Mouse (Mus musculus) megakaryocyte-erythroid progenitor cell, adult 5-6 weeks (primary cell): ENCODE measurements around the gene Prkar2b. TPM values are rescaled to one million over a fixed set of nuclear protein-coding genes. Genes with fewer than 3 reads are reported as not detected.
"Not testable (repeated sequence)": the region's sequence is repeated elsewhere in the genome, so short reads cannot be mapped to it uniquely, and the experiment has no call there.

Experiments used
- ATAC-seq: replicated peaks from 2 replicates; pipeline ENCODE4 v1.8.0; 2016; ENCODE audit warnings: mild to moderate bottlenecking, inconsistent platforms; ENCODE audit not compliant: severe bottlenecking, poor library complexity, low FRiP score, low TSS enrichment
- total RNA-seq, 2 experiments: library from RNA; stranded (forward) in 1 of 2; stranded (reverse) in 1 of 2; fragments of 200-1000, 215-1000 nt in 1 of 2; fragments of >200 nt in 1 of 2; fragmentation: Nextera tagmentation in 1 of 2; gene quantifications; 2 replicates each; pipeline ENCODE4 v1.2.3; 2014 to 2017

Gene Prkar2b
- total RNA-seq, 2 experiments from 2014 or later, result 110 to 158 TPM

DNA sequence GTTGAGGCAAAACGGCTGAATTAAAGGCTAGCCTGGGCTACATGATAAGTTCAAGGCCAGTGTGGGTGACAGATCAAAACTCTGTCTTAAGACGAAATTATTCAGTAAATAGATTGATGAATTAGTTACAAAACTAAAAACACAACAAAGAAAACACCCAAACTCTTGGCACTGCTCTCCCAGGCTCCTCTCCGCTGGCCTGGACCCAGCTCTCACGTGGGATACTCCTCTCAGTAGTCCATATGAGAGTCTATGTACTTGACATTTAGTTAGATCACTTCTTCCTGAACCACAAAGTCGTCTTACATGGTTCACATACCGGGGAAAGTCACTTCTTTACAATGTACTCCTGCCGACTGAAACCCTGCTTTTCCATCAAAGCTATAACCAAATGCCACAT, 46.3 kb downstream of the Prkar2b start:
- no peak for ATAC-seq

GRCm38 (mm10) chr12:32012169-32012568, 48.9 kb downstream of the Prkar2b start:
- ATAC-seq, result no peak

- no peak for ATAC-seq
Observed at GRCm38 (mm10) chr12:32011128-32011527, 50.0 kb downstream of the Prkar2b start.

- ATAC-seq, result not testable (repeated sequence)
Observed at GRCm38 (mm10) chr12:32009985-32010369, 51.1 kb downstream of the Prkar2b start.

- peak; percentile 48 for ATAC-seq
Observed at GRCm38 (mm10) chr12:32009267-32009984, 51.7 kb downstream of the Prkar2b start.

DNA sequence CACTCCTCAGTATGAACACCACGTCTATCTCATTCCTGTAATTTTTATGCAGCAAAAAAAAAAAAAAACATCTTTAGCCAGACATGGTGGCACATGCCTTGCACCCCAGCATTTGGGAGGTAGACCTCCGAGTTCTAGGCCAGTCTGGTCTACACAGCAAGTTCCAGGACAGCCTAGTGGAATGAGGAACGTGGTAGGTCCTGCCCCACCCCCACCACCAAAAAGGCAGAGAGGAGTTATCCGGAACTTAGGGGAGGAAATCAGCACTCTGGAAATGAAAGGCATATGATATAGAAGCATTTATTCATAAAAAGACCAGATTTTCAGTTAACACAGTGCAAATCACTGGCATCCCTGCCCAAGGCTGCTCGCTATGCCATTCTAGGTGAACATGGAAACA, 52.4 kb downstream of the Prkar2b start:
- ATAC-seq, result no peak

DNA sequence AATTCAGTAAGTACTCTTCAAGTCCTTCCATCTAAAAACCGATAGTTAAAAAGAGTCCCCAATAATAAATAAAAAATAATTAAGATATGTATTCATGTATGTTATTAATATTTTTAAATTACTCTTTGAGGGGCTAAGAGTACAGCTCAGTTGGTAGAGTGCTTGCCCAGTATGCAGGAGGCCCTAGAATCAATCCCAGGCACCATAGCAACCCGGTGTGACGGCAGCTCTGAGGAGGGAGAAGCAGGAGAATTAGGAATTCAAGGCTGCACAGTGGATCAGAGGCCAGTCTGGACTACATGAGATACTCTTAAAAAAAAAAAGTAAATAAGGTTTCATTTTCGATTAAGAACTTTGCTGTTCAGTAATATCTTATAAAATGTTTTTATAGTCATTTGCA, 53.5 kb downstream of the Prkar2b start:
- ATAC-seq, result no peak

DNA sequence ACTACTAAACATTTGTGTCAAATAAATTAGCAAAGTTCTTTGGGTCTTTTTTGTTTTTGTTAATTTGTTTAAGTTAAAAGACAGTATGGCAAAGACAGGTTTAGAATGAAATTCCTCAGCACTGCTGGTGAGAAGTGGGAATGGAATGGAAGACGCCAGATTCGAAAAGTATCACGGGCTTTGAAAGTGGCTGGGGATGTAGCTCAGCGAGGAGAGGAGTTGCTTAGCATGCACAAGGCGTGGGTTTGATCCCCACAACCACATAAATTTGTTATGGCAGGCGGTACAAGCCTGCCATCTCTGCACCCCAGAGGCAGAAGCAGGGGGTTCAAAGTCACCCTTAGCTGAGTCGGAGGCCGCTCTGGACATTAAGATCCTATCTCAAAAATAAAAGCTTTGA, 54.1 kb downstream of the Prkar2b start:
- no peak for ATAC-seq

GRCm38 (mm10) chr12:32006391-32006929, 54.6 kb downstream of the Prkar2b start:
- ATAC-seq, result no peak

DNA sequence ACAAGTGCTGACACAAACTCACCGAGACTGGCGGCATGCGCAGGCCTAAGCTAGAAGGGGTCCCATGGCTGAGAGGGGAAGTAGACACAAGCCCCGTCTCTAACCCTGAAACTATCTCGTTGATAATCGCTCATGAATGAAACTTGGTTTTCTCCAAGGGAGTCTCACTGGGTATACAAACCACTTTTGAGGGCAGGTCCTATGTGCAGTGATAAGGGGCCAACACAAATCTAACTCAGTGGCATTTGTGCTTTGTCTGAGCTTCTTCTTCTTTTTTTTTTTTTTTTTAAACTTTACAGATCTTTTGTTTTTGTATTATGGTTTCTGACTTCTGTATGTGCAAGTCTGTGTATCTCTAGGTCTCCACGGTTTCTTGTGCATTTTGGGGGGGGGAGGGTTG, 60.6 kb downstream of the Prkar2b start:
- ATAC-seq, result no peak; the same call in 1 of the 2 replicates

DNA sequence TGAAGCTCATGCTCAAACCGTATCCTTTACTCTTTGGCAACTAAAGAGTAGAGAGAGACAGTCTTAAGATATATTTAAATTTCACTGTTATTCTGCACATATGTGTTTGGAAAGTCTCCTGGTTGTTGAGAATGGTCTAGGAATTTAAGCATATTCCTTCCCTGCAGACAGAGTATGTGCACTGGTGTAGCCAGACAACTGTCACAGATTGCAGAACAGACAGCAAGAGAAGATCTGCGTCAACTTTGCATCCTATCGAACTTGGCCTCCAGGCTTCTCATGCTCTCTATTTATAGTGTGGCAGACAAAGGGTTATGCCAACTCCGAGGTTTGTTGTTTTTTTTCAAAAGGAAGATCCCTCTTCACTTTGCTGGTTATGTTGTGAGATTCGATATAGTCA, 62.4 kb downstream of the Prkar2b start:
- no peak for ATAC-seq

DNA sequence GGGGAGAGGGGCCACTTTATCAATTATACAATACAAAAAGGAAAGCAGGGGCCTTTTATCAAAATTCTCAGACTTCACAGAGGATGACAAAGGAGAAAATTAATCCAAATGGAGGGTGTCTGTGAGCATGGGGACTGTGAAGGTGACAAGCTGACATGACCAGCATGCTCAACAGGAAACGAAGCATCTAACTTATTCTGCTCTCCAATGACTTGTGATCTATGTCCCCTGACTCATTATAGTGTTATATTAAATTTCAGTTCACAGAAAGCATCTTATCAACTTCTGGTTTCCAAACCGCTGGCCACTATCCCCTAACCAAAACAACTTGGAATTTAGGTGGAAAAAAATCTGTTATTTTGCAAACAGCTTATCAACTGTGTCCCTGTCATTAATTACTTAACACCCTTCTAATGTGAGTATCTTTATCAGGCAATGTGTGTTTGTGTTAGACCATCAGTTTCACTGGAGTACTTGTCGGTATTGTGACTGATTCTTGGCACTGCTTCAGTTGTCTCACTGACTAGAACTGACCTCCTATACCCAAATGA, 63.7 kb downstream of the Prkar2b start:
- peak; percentile 39 for ATAC-seq

DNA sequence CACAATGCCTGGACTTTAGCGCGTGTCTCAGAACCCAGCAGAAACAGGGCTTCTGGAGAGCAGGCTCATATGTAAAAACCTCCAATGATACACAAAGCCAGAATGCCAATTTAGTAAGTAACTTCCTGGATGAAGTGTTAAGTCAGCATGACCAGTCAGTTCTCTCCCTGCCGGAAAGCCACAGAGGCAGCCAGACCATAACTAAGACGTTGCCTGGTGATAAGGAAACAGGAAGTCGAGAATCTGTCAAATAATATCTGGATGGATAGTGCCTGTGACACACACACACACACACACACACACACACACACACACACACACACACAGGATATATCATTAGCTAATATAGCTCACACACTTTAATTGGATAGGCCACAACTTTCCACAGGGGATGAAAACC, 64.2 kb downstream of the Prkar2b start:
- ATAC-seq, result peak; percentile 83

- ATAC-seq, result no peak
Observed at GRCm38 (mm10) chr12:31990575-31990974, 70.5 kb downstream of the Prkar2b start.

GRCm38 (mm10) chr12:31989726-31990125, 71.4 kb downstream of the Prkar2b start:
- ATAC-seq, result peak; percentile 76

- no peak for ATAC-seq
Observed at GRCm38 (mm10) chr12:31986463-31986862, 74.6 kb downstream of the Prkar2b start.

GRCm38 (mm10) chr12:31985738-31986137, 75.4 kb downstream of the Prkar2b start:
- no peak for ATAC-seq

GRCm38 (mm10) chr12:31984664-31985063, 76.4 kb downstream of the Prkar2b start:
- peak; percentile 33; the same call in 1 of the 2 replicates for ATAC-seq

- no peak for ATAC-seq
Observed at GRCm38 (mm10) chr12:31984206-31984605, 76.9 kb downstream of the Prkar2b start.

DNA sequence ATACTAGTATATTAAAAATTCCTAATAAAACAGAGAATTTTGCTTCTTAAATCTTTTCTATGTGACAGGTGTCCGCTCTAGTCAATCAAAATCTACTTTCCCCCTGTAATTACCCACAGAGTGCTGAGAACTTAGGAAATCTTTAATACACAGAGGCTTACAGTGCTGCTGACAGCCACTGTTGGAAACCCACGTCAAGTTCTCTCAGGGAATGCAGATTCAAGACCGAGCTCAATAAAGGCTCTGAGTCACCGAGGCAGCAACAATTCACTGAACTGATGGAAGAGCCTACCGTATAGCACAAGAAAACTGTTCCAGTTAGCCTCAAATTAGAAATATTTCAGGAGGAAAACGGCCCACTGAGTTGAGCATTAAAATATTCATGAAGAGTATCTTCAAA, 77.3 kb downstream of the Prkar2b start:
- no peak for ATAC-seq

DNA sequence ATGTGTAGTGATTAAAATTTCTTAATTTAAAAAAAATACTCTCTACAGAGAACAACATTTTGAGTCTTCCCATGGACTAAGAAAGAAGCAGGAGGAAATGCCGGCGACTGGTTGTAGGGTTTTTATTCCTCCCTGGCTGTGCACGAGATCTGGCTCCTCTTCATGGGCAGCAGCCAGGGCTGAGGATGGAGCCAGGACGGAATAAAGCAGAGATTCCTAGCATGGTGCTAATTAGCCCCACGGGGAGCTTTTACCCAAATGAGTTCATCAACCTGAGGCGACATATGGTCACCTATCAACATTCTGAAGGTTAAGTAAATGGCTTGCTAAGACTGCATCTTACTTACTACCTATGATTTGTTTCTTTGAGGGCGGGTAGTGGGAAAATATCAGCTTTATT, 77.9 kb downstream of the Prkar2b start:
- no peak for ATAC-seq
